Comparison of ENCODE assay signal across 8 mouse cellular contexts in genomic region chr7:37373864-37374263, GRCm38 (mm10).
A peak's percentile ranks its signal among the peaks of the same experiment; 100 is the strongest.
DNase-seq lines count a peak whose midpoint lies in the region; ATAC-seq lines count a peak whose summit lies in the region.

No protein-coding gene starts in this region.

- 11% methylated on average over 11 of the region's 11 CpGs for WGBS in kidney, embryonic 14.5 days
- 7% methylated on average over 11 of the region's 11 CpGs for WGBS in limb, embryonic 13.5 days

- peaks cover 10% of the 10 kb centered on the region for H3K4me1 ChIP-seq in kidney, embryonic 14.5 days (ENCODE audit: control insufficient read depth, insufficient read depth, low read length)
- H3K4me1 ChIP-seq in limb, embryonic 13.5 days: peaks cover 23% of the 10 kb centered on the region

- H3K9me3 ChIP-seq in kidney, embryonic 14.5 days (ENCODE audit: control insufficient read depth, low read length): no peaks in the 10 kb centered on the region
- H3K9me3 ChIP-seq in limb, embryonic 13.5 days: no peaks in the 10 kb centered on the region

- no peaks in the 10 kb centered on the region for H3K27me3 ChIP-seq in kidney, embryonic 14.5 days (ENCODE audit: control insufficient read depth, insufficient read depth, low read length)
- peaks cover 4% of the 10 kb centered on the region; the same call in 1 of the 2 replicates for H3K27me3 ChIP-seq in limb, embryonic 13.5 days
- H3K27me3 ChIP-seq in splenic B cell, adult 2 months (ENCODE audit: control insufficient read depth, insufficient read depth, low read length, poor library complexity, severe bottlenecking): 0 out of 2 replicates have a peak, but pooled peaks cover 3% of the 10 kb centered on the region

- H3K9ac ChIP-seq in kidney, embryonic 14.5 days (ENCODE audit: low read depth, low read length): no peak overlapping the region
- H3K9ac ChIP-seq in limb, embryonic 13.5 days: 0 out of 2 replicates have a peak overlapping the region, but pooled peaks have one; percentile 14

- H3K27ac ChIP-seq in kidney, embryonic 14.5 days (ENCODE audit: low read depth, low read length): no peak overlapping the region
- no peak overlapping the region for H3K27ac ChIP-seq in limb, embryonic 13.5 days

- ATAC-seq in kidney, embryonic 14.5 days (ENCODE audit: low FRiP score, low TSS enrichment): 0 out of 2 replicates have a peak, but pooled peaks have one; percentile 52
- 0 out of 2 replicates have a peak, but pooled peaks have one; percentile 38 for ATAC-seq in limb, embryonic 13.5 days (ENCODE audit: low FRiP score, low read depth)
- peak; percentile 75 for ATAC-seq in monocyte, adult 5-6 weeks (replicated peaks; ENCODE audit: insufficient number of reproducible peaks, low FRiP score, low TSS enrichment, poor library complexity, severe bottlenecking)

- no peaks in the 10 kb centered on the region for H3K36me3 ChIP-seq in kidney, embryonic 14.5 days (ENCODE audit: control insufficient read depth, insufficient read depth, low read length)
- H3K36me3 ChIP-seq in limb, embryonic 13.5 days: no peaks in the 10 kb centered on the region
- no peaks in the 10 kb centered on the region for H3K36me3 ChIP-seq in splenic B cell, adult 2 months (ENCODE audit: control insufficient read depth, insufficient read depth, low read length, poor library complexity, severe bottlenecking)

- H3K4me3 ChIP-seq in kidney, embryonic 14.5 days (ENCODE audit: low read length): no peak overlapping the region
- H3K4me3 ChIP-seq in limb, embryonic 13.5 days: no peak overlapping the region

- peak; percentile 32 for DNase-seq in 3134 (ENCODE audit: extremely low read depth, insufficient read length, low spot score)
- DNase-seq in adrenal gland, adult 18-20 months (ENCODE audit: low spot score in 2 of 2): peak; percentile 69 to 72
- peak; percentile 61 for DNase-seq in embryo, embryonic 11.5 days (ENCODE audit: low read depth, low spot score)
- peak; percentile 57 to 78 for DNase-seq in gastrocnemius, postnatal 4 days (ENCODE audit: low spot score in 2 of 2)
- DNase-seq in splenic B cell, adult 2 months (ENCODE audit: low read depth, low spot score): peak; percentile 56

- peak overlapping the region; percentile 31 for H3K4me2 ChIP-seq in kidney, embryonic 14.5 days (replicated peaks; ENCODE audit: low read depth, low read length)
- H3K4me2 ChIP-seq in limb, embryonic 13.5 days (replicated peaks): peak overlapping the region; percentile 51
